Mouse (Mus musculus) hindbrain, embryonic 10.5 days (tissue): ENCODE results near the gene Sorcs3. TPM values are rescaled to one million over a fixed set of nuclear protein-coding genes. Genes with fewer than 3 reads are reported as not detected.

ENCODE experiments used
- DNase-seq: peaks from one replicate; pipeline ENCODE4 v3.0.0-alpha.2; 2017; ENCODE audit warnings: low spot score
- H3K27ac ChIP-seq: fragments of 300-500 bp; sonication (generic); 2 replicates; pipeline ENCODE4 v1.5.1; 2016; ENCODE audit warnings: mild to moderate bottlenecking, moderate library complexity
- H3K27me3 ChIP-seq: fragments of 300-500 bp; sonication (generic); 2 replicates; pipeline ENCODE4 v1.6.1; 2016; ENCODE audit warnings: mild to moderate bottlenecking; ENCODE audit not compliant: poor library complexity, insufficient read depth, severe bottlenecking
- H3K36me3 ChIP-seq: fragments of 300-500 bp; sonication (generic); 2 replicates; pipeline ENCODE4 v1.6.1; 2016; ENCODE audit warnings: mild to moderate bottlenecking, moderate library complexity
- H3K4me1 ChIP-seq: fragments of 300-500 bp; sonication (generic); replicated peaks from 2 replicates; pipeline ENCODE4 v1.6.1; 2016; ENCODE audit warnings: mild to moderate bottlenecking
- H3K4me3 ChIP-seq: fragments of 300-500 bp; sonication (generic); 2 replicates; pipeline ENCODE4 v1.5.1; 2016; ENCODE audit warnings: mild to moderate bottlenecking, moderate library complexity
- H3K9me3 ChIP-seq: fragments of 300-500 bp; sonication (generic); 2 replicates; pipeline ENCODE4 v1.6.1; 2016; ENCODE audit warnings: mild to moderate bottlenecking, moderate library complexity
- WGBS: fragments of 180-500 bp; shearing (Covaris S2); methylation state at CpG from one replicate; pipeline ENCODE4 v1.1.7; 2016; 5-methylcytosine and 5-hydroxymethylcytosine counted together
- polyA plus RNA-seq: library from polyadenylated mRNA; unstranded; fragments of >200 nt; fragmentation: Nextera tagmentation; extraction: Ambion mirVana; gene quantifications from 2 replicates; pipeline ENCODE4 v1.2.1, GENCODE M21; 2016

The Sorcs3 gene
- polyA plus RNA-seq, 1 experiment from 2014 or later, result 3.1 TPM

DNA sequence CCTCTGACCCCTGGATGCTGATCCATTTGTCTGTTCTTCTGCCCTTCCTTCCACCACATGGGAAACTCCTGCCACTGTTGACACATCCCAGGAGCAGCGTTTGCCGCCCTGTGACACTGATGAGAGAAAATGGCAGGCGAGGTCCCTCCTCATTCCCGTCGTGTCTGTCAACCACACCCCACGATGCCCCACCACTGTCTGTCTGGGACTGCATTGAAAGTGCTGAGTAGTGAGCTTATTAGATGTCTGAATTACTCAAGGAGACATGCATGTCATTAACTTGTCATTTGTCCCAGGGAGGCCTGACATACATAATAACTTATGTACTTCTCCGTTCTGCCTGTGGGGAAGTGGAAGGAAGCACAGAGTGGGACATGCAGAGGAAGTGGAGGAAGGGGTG is 137.6 kb downstream of the Sorcs3 start:
- Histone ChIP-seq H3K27ac (no peak overlapping the region), H3K27me3 (0 out of 2 replicates have a peak, but pooled peaks cover 2% of the 10 kb centered on the region), H3K36me3 (no peaks in the 10 kb centered on the region), H3K4me1 (peaks cover 27% of the 10 kb centered on the region), H3K4me3 (no peak overlapping the region), H3K9me3 (no peaks in the 10 kb centered on the region)
- DNase-seq, result peak; percentile 42
- WGBS, result 19% methylated on average over 7 of the region's 7 CpGs

DNA sequence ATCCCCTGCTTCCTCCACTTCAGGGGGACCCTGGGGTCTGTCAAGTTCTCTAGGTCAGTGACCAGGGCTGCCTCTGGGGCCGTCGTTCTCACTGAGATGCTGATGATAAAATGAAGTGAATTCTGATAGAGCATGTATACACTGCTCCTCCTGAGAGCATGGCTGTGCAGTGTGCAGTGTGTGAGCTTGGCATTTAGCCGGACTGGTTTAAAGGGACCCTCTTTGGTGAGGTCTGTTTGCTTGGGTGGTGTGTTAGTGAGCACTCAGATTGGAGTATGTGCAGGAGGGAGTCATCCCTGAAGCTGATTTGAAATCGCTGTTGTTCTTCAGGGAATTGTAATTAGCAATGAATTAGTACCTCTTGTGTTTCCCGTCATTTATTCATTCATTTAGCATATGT is 141.3 kb downstream of the Sorcs3 start:
- no peaks in the 10 kb centered on the region for H3K36me3 ChIP-seq
- no peak overlapping the region for H3K4me3 ChIP-seq
- 0 out of 2 replicates have a peak, but pooled peaks cover 2% of the 10 kb centered on the region for H3K27me3 ChIP-seq
- 82% methylated on average over 5 of the region's 5 CpGs for WGBS
- peaks cover 27% of the 10 kb centered on the region for H3K4me1 ChIP-seq
- no peak for DNase-seq
- no peaks in the 10 kb centered on the region for H3K9me3 ChIP-seq
- H3K27ac ChIP-seq, result no peak overlapping the region

GRCm38 (mm10) chr19:48356806-48357205 is 151.0 kb downstream of the Sorcs3 start:
- Histone ChIP-seq H3K27ac (no peak overlapping the region), H3K9me3 (no peaks in the 10 kb centered on the region), H3K36me3 (no peaks in the 10 kb centered on the region), H3K4me1 (0 out of 2 replicates have a peak, but pooled peaks cover 5% of the 10 kb centered on the region), H3K27me3 (no peaks in the 10 kb centered on the region), H3K4me3 (no peak overlapping the region)
- no peak for DNase-seq
- 69% methylated on average over 2 of the region's 2 CpGs for WGBS

DNA sequence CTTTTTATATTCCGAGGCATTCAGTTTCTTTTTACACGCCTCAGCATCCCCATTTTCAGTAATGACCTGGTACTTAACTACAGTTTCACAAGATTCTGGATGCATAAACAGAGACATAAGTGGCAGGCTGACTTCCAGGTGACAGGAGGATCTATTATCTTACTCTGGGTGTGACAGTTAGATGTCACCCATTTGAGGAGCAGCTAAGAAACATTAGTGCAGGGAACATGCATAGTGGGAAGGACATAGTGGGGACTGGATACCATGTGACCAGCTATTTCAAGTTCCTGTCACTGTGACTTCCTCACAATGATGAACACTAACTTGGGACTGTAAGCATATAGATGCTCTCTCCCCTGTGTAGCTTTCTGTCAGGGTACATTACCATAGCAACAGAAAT is 156.3 kb downstream of the Sorcs3 start:
- 84% methylated on average over 2 of the region's 2 CpGs for WGBS
- no peak for DNase-seq
- Histone ChIP-seq H3K36me3 (no peaks in the 10 kb centered on the region), H3K27me3 (no peaks in the 10 kb centered on the region), H3K27ac (no peak overlapping the region), H3K4me1 (0 out of 2 replicates have a peak, but pooled peaks cover 5% of the 10 kb centered on the region), H3K9me3 (no peaks in the 10 kb centered on the region), H3K4me3 (no peak overlapping the region)

- peak; percentile 6 for DNase-seq
- Histone ChIP-seq H3K36me3 (no peaks in the 10 kb centered on the region), H3K9me3 (no peaks in the 10 kb centered on the region), H3K27me3 (no peaks in the 10 kb centered on the region), H3K4me3 (no peak overlapping the region), H3K27ac (no peak overlapping the region), H3K4me1 (0 out of 2 replicates have a peak, but pooled peaks cover 3% of the 10 kb centered on the region)
- whole genome bisulfite sequencing, result 44% methylated on average over 10 of the region's 10 CpGs
Observed at GRCm38 (mm10) chr19:48368056-48368455, 162.2 kb downstream of the Sorcs3 start.

GRCm38 (mm10) chr19:48371787-48372186 is 166.0 kb downstream of the Sorcs3 start:
- no peak overlapping the region for H3K4me3 ChIP-seq
- 0 out of 2 replicates have a peak, but pooled peaks cover 3% of the 10 kb centered on the region for H3K4me1 ChIP-seq
- 89% methylated on average over 9 of the region's 9 CpGs for WGBS
- H3K27me3 ChIP-seq, result no peaks in the 10 kb centered on the region
- DNase-seq, result no peak
- no peaks in the 10 kb centered on the region for H3K9me3 ChIP-seq
- H3K27ac ChIP-seq, result no peak overlapping the region
- no peaks in the 10 kb centered on the region for H3K36me3 ChIP-seq

DNA sequence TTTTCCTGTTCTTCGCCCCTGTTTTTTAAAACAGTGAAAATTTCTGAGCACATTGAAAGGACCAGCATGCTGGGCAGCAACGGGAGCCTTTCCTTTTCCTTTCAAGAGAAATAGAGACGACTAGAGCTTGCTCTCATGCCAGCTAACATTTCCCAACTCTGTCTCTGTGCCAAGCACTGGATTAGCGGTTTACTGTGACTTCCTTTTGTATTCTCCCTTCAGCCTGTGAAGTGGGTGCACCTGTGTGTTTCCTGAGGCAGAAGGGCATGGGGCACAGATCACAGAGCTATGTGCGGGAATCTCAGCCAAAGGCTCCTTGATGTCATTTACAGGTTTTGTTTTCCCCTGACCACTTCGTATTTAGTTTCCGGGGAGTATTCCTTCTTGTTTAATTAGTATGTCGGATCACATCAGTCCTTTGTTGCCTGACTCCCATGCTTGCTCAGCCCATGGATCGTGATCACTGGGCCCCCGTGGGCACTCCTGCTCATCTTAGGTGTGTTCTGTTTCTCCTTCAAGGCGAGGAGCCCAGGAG is 172.2 kb downstream of the Sorcs3 start:
- WGBS, result 82% methylated on average over 11 of the region's 11 CpGs
- no peaks in the 10 kb centered on the region for H3K4me1 ChIP-seq
- no peaks in the 10 kb centered on the region for H3K27me3 ChIP-seq
- no peaks in the 10 kb centered on the region for H3K9me3 ChIP-seq
- no peak for DNase-seq
- H3K4me3 ChIP-seq, result no peak overlapping the region
- H3K36me3 ChIP-seq, result no peaks in the 10 kb centered on the region
- no peak overlapping the region for H3K27ac ChIP-seq

DNA sequence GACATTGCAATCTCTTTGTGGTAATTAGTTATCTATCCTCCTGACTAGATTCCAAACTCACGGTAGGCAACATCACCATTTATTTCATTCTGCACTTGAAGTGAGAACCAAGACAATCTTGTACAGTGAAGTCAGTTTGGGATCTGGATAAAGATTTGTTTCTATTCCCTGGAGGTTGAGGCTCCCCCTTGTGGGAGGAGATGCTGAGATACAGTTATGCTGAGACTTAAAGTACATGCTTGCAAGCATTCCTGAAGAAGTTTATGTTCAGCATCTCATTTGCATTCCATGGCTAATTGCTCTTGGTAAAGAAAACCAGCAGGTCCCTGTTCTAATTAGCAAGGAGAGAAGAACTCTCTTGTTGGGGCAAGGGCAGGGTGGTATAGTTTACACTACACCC is 185.7 kb downstream of the Sorcs3 start:
- no peak for DNase-seq

GRCm38 (mm10) chr19:48404774-48405495 is 199.1 kb downstream of the Sorcs3 start:
- DNase-seq, result no peak
- Histone ChIP-seq H3K4me3 (no peak overlapping the region), H3K9me3 (no peaks in the 10 kb centered on the region), H3K27me3 (no peaks in the 10 kb centered on the region), H3K4me1 (no peaks in the 10 kb centered on the region), H3K36me3 (no peaks in the 10 kb centered on the region), H3K27ac (no peak overlapping the region)
- WGBS, result 65% methylated on average over 7 of the region's 7 CpGs

More for the DNA sequence above, 185.7 kb downstream of the Sorcs3 start:
- Histone ChIP-seq H3K27ac (no peak overlapping the region), H3K27me3 (no peaks in the 10 kb centered on the region), H3K36me3 (no peaks in the 10 kb centered on the region), H3K4me3 (no peak overlapping the region), H3K4me1 (no peaks in the 10 kb centered on the region), H3K9me3 (no peaks in the 10 kb centered on the region)
- 91% methylated on average over 1 of the region's 1 CpGs for WGBS

- no peaks in the 10 kb centered on the region for H3K36me3 ChIP-seq
- H3K9me3 ChIP-seq, result no peaks in the 10 kb centered on the region
- no peak overlapping the region for H3K4me3 ChIP-seq
- H3K27ac ChIP-seq, result no peak overlapping the region
- no peaks in the 10 kb centered on the region for H3K4me1 ChIP-seq
- WGBS, result 87% methylated on average over 4 of the region's 4 CpGs
- no peaks in the 10 kb centered on the region for H3K27me3 ChIP-seq
- DNase-seq, result no peak
Observed at GRCm38 (mm10) chr19:48408221-48408620, 202.4 kb downstream of the Sorcs3 start.

DNA sequence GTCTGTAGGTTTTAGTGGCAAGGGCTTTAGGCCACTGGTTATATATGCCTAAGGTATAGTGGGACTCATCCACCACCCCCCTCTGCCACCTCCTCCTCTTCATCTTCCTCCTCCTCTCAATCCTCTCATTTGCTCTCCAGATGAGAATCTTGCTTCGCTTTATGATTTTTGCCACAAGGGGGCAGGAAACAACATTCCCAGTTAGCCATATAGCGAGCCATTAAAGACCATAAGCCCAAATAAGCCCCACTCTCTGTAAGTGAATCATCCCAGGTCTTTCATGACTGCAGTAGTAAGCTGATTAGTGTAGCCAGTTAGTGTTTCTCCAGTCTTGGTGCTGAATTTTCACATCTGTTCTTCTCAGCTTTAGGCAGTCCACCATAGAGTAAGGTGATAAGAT is 205.5 kb downstream of the Sorcs3 start:
- DNase-seq, result no peak
- Histone ChIP-seq H3K4me1 (no peaks in the 10 kb centered on the region), H3K27me3 (no peaks in the 10 kb centered on the region), H3K4me3 (no peak overlapping the region), H3K9me3 (no peaks in the 10 kb centered on the region), H3K27ac (no peak overlapping the region), H3K36me3 (no peaks in the 10 kb centered on the region)
- 48% methylated on average over 2 of the region's 2 CpGs for WGBS

DNA sequence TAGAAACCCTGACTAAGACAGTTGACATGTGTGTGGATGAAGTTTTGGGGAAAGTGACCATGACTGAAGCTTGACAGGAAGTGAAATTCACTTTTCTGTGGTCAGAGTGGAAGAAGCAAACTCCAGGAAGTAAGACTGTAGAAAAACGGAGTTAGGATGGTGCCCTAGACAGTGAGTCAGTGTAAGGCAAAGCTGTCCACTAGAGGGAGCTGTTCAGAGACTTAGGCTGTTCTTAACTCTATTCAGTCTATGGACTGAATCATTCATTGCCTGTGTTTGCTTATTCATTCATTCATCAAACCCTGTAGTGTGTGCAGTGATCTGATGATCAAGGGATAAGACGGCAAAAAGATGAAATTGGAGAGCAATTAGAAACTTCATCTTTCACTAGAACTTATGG is 208.0 kb downstream of the Sorcs3 start:
- Histone ChIP-seq H3K27ac (no peak overlapping the region), H3K4me3 (no peak overlapping the region), H3K9me3 (no peaks in the 10 kb centered on the region), H3K27me3 (no peaks in the 10 kb centered on the region), H3K4me1 (no peaks in the 10 kb centered on the region), H3K36me3 (no peaks in the 10 kb centered on the region)
- DNase-seq, result no peak
- 57% methylated on average over 2 of the region's 2 CpGs for WGBS

DNA sequence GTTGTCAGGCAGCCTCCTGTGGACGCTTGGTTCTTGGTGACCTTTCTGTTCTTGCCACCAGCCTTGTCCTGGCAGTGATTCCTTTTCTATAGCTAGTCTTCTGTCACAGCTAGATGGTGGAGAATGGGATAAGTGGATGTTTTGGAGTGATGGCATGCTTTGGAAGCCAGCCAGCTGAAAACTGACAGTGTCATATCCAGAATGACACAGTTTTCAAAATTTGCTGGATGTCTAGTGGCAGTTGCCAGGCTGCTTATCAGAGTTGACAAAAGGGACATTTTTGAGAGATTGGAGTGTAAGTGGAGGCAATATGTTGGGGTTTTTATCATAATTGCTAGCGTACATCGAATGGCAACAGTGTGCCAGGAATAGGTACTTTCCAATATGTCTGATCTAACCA is 212.5 kb downstream of the Sorcs3 start:
- no peaks in the 10 kb centered on the region for H3K36me3 ChIP-seq
- WGBS, result 77% methylated on average over 3 of the region's 3 CpGs
- H3K9me3 ChIP-seq, result no peaks in the 10 kb centered on the region
- no peaks in the 10 kb centered on the region for H3K4me1 ChIP-seq
- H3K4me3 ChIP-seq, result no peak overlapping the region
- no peaks in the 10 kb centered on the region for H3K27me3 ChIP-seq
- no peak overlapping the region for H3K27ac ChIP-seq
- DNase-seq, result no peak
